Mouse (Mus musculus) kidney, adult 11 months (tissue): ENCODE results near the gene Mmachc.
A peak's percentile ranks its signal among the peaks of the same experiment; 100 is the strongest.

ENCODE experiments used
- DNase-seq: peaks from one replicate; pipeline ENCODE4 v3.0.0; 2022

Mmachc gene

GRCm38 (mm10) chr4:116708201-116708764, at the start of gene Mmachc, which contains the start of gene Ccdc163:
Mmachc (minus strand) TSS chr4:116708406.
Ccdc163 (plus strand) TSS chr4:116708509.
- DNase-seq, result peak; percentile 98

- DNase-seq, result no peak
Observed at GRCm38 (mm10) chr4:116749750-116750149, 41.5 kb upstream of the Mmachc start.

DNA sequence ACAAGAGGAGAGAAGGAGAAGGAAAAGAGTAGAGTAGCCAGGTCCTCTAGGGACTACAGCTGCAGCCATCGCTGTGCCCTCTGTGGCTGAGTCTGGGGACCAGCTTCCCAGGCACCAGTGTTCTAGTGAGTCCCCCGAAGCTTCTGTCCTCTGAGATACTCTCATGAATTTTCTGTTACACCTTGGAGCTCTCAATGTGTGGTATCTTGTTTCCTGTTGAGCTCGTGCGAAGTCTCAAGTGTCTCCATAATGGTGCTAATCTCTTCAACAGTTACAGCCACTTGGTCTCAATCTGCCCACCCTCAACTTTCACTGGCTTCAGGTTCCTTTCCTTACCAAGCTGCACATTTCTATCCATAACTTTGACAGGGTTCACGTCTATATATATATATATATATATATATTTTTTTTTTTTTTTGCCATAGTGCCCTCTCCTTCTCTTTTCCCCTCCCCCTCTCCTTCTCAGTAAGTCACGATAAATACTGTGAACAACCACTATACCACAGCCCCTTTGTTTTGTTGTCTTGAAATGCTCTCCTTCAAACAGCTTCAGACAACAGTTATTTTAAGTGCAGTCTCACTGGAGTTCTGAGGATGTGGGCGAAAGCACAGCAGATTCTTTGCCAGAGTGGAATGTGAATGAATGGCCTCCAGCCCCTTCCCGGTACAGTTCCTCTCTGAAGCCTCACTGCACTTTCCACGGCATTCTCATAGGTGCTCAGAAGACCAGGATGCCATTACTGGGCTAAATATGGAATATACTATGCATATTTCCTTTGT, 31.0 kb upstream of the Mmachc start:
- DNase-seq, result no peak

GRCm38 (mm10) chr4:116734996-116735395, 26.8 kb upstream of the Mmachc start:
- DNase-seq, result no peak

DNA sequence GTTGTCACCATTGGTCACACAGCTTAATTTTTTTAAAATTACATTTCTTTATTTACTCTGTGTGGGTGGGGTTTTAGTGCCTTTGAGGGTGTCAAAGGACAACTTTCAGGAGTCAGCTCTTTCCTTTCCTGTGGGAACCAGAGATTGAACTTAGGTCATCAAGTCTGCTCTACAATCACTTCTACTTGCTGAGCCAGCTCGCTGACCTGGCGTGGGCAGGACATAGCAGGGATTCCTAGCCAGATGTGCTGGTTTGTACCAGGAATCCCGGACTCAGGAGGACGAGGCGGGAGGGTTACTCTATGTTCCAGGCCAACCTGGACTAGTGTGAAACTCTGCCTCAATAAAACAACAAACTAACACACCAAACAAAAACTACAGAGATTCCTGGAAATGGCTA, 24.1 kb upstream of the Mmachc start:
- DNase-seq, result peak; percentile 40

DNA sequence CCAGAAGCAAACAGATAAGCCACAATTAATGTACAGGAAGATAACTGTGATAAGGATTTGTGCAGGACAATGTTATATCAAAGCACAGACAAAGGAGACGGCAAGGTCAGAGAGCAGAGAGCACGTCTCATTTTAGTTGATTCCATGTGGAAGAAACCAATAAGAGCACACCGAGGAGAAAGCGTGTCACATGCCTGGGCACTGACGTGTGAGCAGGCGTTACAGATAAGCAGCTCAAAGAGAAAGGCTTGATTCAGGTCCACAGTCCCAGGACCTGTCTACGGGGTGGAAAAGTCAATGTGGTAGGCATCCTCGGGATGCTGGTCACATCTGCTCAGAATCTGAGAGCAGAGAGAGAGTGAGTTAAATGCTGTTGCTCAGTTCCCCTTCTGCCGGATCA, 22.9 kb upstream of the Mmachc start:
- no peak for DNase-seq

- DNase-seq, result no peak
Observed at GRCm38 (mm10) chr4:116729532-116729931, 21.3 kb upstream of the Mmachc start.

DNA sequence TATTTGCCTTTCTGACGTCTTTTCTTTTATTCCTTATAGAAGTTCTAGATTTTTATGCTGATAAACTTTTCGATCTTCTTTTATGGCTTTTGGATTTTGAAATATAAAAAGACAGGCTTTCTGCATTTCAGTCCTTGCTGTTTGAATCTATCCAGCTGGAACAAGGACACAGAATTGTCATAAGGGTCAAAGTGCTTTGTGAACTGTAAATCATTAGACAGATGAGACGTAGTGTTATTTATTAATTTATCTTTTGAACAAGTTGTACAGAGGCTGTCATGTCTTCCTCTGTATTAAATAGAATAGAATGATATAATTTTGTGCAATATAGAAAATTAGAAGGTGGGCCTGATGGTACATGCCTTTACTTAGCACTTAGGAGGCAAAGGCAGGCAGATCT, 19.2 kb upstream of the Mmachc start:
- DNase-seq, result no peak

GRCm38 (mm10) chr4:116725444-116725843, 17.2 kb upstream of the Mmachc start:
- DNase-seq, result no peak

DNA sequence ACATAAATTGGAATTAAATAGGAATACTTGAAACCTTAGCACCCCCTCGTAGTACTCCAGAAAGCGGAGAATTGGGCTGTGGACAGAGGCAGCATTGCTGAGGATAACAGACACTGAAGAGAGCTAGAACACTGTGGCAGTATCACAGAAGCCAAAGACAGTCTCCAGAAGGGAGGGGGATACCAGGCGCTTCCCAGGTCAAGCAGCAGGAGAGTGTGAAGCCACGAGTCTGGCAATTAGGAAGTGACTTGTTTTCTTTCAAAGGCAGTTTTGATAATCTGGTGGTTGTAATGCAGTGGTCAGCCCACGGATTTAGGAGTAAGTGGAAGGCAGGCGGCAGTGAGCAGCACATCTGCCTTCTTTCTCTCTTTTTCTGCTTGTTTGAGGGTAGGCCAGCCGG, 14.0 kb upstream of the Mmachc start:
- no peak for DNase-seq

GRCm38 (mm10) chr4:116721098-116721628, 13.0 kb upstream of the Mmachc start:
- no peak for DNase-seq

GRCm38 (mm10) chr4:116720343-116721097, 12.3 kb upstream of the Mmachc start, which contains the start of gene Tesk2:
Tesk2 (plus strand) TSS chr4:116720948.
- DNase-seq, result peak; percentile 98

GRCm38 (mm10) chr4:116719396-116719795, 11.2 kb upstream of the Mmachc start:
- DNase-seq, result peak; percentile 61

DNA sequence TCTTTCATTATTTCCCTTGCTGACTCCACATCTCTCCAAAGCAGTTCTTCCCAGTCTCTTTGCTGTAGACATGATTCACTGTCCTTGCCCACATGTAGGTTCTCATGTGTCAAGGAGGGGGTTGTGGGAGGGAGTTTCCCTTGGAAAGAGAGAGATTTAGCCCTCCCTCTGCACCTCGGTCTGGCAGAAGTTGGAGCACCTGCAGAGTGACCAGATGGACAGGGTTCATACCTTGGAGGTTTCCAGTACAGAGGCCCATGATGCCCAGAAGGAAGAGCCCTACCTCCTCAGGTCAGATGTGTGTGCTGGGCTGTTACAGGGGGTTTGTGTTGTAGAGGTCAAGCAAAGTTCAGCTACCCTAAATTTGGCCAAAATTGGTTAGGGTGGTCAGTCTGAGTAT, 4.3 kb upstream of the Mmachc start:
- no peak for DNase-seq

DNA sequence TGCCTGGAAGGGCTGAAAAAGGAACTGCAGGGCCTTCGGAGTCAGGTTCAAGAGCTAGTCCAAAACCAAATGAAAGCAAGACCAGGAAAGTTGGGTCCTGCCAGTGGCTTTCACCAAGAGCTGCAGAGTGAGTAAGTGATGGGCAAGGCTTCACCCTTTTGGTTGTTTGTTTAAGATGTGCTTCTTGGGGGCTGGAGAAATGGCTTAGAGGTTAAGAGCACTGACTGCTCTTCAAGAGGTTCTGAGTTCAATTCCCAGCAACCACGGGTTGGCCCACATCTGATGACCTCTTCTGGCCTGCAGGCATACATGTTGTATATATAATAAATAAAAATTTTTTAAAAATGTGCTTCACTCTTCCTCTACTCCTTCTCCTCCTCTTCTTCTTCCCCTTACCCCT, 1.9 kb upstream of the Mmachc start:
- DNase-seq, result no peak

- DNase-seq, result no peak
Observed at GRCm38 (mm10) chr4:116708791-116709390, 685 bp upstream of the Mmachc start.

- no peak for DNase-seq
Observed at GRCm38 (mm10) chr4:116707666-116708065, 540 bp downstream of the Mmachc start.

DNA sequence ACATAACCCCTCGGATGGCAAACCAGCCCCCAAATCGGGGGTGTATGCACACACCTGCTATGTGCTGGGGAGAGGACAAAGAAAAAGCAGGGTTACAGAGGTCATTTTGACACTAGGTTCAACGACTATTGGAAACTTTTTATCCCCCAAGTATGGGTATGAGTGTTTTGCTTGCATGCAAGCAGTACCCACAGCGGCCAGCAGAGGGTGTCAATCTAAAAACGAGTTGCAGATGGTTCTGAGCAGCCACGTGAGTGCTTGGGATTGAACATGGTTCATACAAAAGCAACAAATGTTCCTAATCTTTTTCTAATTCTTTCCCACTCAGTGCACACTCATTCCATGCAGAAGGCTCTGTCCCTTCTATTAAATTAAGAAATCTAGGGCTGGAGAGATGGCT, 4.4 kb downstream of the Mmachc start:
- DNase-seq, result peak; percentile 55

- no peak for DNase-seq
Observed at GRCm38 (mm10) chr4:116700964-116701363, 7.2 kb downstream of the Mmachc start.

- peak; percentile 83 for DNase-seq
Observed at GRCm38 (mm10) chr4:116698693-116699342, 9.4 kb downstream of the Mmachc start.

GRCm38 (mm10) chr4:116693785-116694184, 14.4 kb downstream of the Mmachc start:
- DNase-seq, result no peak

DNA sequence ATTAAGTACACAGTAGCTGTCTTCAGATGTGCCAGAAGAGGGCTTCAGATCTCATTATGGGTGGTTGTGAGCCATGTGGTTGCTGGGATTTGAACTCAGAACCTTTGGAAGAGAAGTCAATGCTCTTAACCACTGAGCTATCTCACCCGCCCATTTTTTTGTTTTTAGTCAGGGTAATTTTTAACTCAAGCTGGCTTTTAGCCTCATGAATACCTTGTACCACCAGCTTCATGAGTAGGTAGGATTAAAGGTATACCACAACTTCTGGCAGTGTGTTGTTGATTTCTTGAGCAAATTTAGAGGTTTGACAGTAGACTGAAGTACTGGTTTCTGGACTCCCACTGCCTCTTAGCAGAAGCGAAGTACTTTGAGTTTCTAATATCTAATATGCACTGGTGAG, 16.1 kb downstream of the Mmachc start:
- no peak for DNase-seq
